Mouse (Mus musculus): ENCODE data around the gene Pdzd7. TPM values are rescaled to one million over a fixed set of nuclear protein-coding genes. Genes with fewer than 3 reads are reported as not detected.

Gene Pdzd7
- polyA plus RNA-seq, 1 experiment = not detected

DNA sequence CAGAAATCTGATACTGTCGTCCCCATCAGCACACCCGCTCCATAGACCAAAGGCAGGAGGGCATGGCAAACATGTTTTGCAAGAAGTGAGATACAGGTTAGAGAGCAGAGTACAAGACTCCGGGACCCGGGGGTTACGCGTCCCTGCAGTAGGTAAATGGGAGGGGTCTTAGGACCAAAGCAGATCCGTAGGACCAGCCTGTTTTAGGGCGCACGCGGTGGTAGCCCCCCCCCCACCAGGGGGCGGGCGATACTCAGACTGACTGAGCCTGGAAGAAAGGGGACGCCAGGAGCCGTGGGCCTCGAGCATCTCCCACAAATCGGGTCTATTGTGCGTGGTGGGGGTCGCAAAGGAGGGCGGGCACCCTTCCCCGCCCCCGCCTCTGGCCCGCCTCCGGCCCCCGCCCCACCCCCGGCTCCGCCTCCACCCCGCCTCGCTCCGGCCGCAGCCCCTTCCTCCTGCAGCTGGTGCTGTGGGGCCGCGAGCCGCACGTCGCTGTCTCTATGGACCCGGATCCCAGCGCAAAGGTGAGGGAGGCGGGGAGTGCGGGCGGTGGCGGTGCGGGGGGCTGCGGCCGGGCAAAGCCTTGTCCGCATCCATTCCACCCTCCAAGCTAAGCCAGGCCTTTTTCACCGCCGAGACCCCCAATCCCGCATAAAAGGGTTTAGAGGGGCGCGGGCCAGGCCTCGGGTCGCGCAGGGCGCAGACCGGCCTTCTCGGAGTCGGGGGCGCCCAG lies 56.5 kb downstream of the Pdzd7 start, which contains the start of gene Sema4g:
Gene Sema4g, plus strand, starts transcription at position 271 of the 736 bp plus-strand sequence.
- no peak for TF ChIP-seq GATA1 (IDR thresholded peaks at IDR 0.05; ENCODE audit: low read length)

GRCm38 (mm10) chr19:44988321-44988720 lies 57.2 kb downstream of the Pdzd7 start:
- no peak for TF ChIP-seq GATA1 (IDR thresholded peaks at IDR 0.05; ENCODE audit: low read length)

DNA sequence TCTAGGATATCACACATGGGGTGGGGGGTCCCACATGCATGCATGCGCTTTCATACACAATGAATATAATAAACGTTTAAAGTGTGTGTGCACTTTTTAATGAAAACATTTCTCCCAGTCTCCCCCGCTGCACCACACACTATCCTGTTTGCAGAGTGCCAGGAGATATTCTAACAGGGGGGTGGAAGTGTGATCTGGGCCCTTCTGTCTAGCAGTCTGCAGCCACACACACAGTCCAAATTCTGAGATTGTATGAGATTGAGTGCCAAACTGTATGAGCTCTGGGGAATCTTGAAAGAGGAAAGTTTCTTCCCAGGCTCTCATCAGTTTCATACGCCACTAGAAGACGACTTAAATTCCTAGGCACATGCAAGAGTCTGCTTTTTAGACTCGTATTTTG lies 57.7 kb downstream of the Pdzd7 start:
- no peak for TF ChIP-seq GATA1 (IDR thresholded peaks at IDR 0.05; ENCODE audit: low read length)

GRCm38 (mm10) chr19:44987004-44987403 lies 58.5 kb downstream of the Pdzd7 start:
- no peak for TF ChIP-seq GATA1 (IDR thresholded peaks at IDR 0.05; ENCODE audit: low read length)

GRCm38 (mm10) chr19:44985159-44985988 lies 60.1 kb downstream of the Pdzd7 start:
- no peak for TF ChIP-seq GATA1 (IDR thresholded peaks at IDR 0.05; ENCODE audit: low read length)

GRCm38 (mm10) chr19:44984420-44984819 lies 61.1 kb downstream of the Pdzd7 start:
- no peak for TF ChIP-seq GATA1 (IDR thresholded peaks at IDR 0.05; ENCODE audit: low read length)

GRCm38 (mm10) chr19:44983366-44983765 lies 62.2 kb downstream of the Pdzd7 start:
- TF ChIP-seq GATA1 (IDR thresholded peaks at IDR 0.05; ENCODE audit: low read length) = no peak

GRCm38 (mm10) chr19:44982477-44983115 lies 62.9 kb downstream of the Pdzd7 start:
- TF ChIP-seq GATA1 (IDR thresholded peaks at IDR 0.05; ENCODE audit: low read length) = no peak

DNA sequence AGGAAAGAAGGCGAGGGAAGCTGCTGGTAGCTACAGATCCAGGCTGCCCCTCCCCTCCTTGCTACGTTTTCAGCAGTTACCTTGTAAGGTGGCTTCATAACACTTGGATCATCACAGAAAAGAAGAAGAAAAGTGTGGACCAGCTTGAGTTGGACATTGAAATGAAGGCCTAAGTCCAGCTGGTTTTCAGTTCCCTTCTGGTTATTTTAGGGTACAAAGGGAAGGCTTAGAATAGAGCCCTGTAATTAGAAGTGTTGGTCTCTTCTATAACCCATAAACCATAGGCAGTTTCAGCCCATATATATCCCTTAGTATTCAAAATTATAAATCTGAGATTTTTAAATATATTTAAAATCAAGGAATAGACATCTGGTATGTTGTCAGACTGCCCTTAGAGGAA lies 64.7 kb downstream of the Pdzd7 start:
- no peak for TF ChIP-seq GATA1 (IDR thresholded peaks at IDR 0.05; ENCODE audit: low read length)

GRCm38 (mm10) chr19:44977148-44977547 lies 68.4 kb downstream of the Pdzd7 start:
- no peak for TF ChIP-seq GATA1 (IDR thresholded peaks at IDR 0.05; ENCODE audit: low read length)

Other genes with a start within 250 kb of the Pdzd7 start
- 57.1 and 78.6 TPM in 2 replicates for gene Slf2, start 114.6 kb downstream of the Pdzd7 start, polyA plus RNA-seq (2012)
- gene Sema4g, start 56.6 kb downstream of the Pdzd7 start, polyA plus RNA-seq (2012) = 0.03 and 0.04 TPM in 2 replicates
- gene Twnk, start 40.1 kb downstream of the Pdzd7 start, polyA plus RNA-seq (2012) = 16.5 and 20.8 TPM in 2 replicates
- gene Mrpl43, start 39.3 kb downstream of the Pdzd7 start, polyA plus RNA-seq (2012) = 92.8 and 106 TPM in 2 replicates
- gene Lzts2, start 31.3 kb downstream of the Pdzd7 start, polyA plus RNA-seq (2012) = 26.6 and 39.2 TPM in 2 replicates
- gene Sfxn3, start 1.8 kb upstream of the Pdzd7 start, polyA plus RNA-seq (2012) = 2.9 and 4.9 TPM in 2 replicates
- gene Kazald1, start 29.5 kb upstream of the Pdzd7 start, polyA plus RNA-seq (2012) = 0.22 and 0.25 TPM in 2 replicates
- not detected in 2 replicates for gene Tlx1, start 105.0 kb upstream of the Pdzd7 start, polyA plus RNA-seq (2012)
- not detected in 2 replicates for gene Lbx1, start 190.1 kb upstream of the Pdzd7 start, polyA plus RNA-seq (2012)

Measured in G1E-ER4 (cell line).